Mouse (Mus musculus) midbrain, embryonic 15.5 days (tissue): Measurements from ENCODE around the gene Gm9837. TPM values are rescaled to one million over a fixed set of nuclear protein-coding genes. Genes with fewer than 3 reads are reported as not detected.

ENCODE experiments used
- ATAC-seq: fragments of 200-750 bp; cut with Nextera tagmentation; replicated peaks from 2 replicates; pipeline ENCODE4 v1.8.0; 2017; ENCODE audit warnings: moderate TSS enrichment
- H3K27ac ChIP-seq: fragments of 300-500 bp; sonication (generic); 2 replicates; pipeline ENCODE4 v1.5.1; 2015; ENCODE audit warnings: mild to moderate bottlenecking, inconsistent platforms
- H3K27me3 ChIP-seq: fragments of 300-500 bp; sonication (generic); replicated peaks from 2 replicates; pipeline ENCODE4 v1.6.1; 2015; ENCODE audit warnings: inconsistent platforms
- H3K36me3 ChIP-seq: fragments of 300-500 bp; sonication (generic); replicated peaks from 2 replicates; pipeline ENCODE4 v1.6.1; 2015; ENCODE audit warnings: inconsistent platforms
- H3K4me1 ChIP-seq: fragments of 300-500 bp; sonication (generic); 2 replicates; pipeline ENCODE4 v1.6.1; 2015; ENCODE audit warnings: inconsistent platforms
- H3K4me2 ChIP-seq: fragments of 300-500 bp; sonication (generic); 2 replicates; pipeline ENCODE4 v1.6.1; 2015; ENCODE audit warnings: inconsistent platforms, mild to moderate bottlenecking, moderate library complexity
- H3K4me3 ChIP-seq: fragments of 300-500 bp; sonication (generic); 2 replicates; pipeline ENCODE4 v1.5.1; 2015; ENCODE audit warnings: mild to moderate bottlenecking, inconsistent platforms
- H3K9ac ChIP-seq: fragments of 300-500 bp; sonication (generic); 2 replicates; pipeline ENCODE4 v1.6.1; 2015; ENCODE audit warnings: mild to moderate bottlenecking, inconsistent platforms
- H3K9me3 ChIP-seq: fragments of 300-500 bp; sonication (generic); 2 replicates; pipeline ENCODE4 v1.6.1; 2016; ENCODE audit warnings: inconsistent platforms
- WGBS: fragments of 180-500 bp; shearing (Covaris S2); methylation state at CpG from one replicate; pipeline ENCODE4 v1.1.7; 2015; ENCODE audit warnings: mixed read lengths; 5-methylcytosine and 5-hydroxymethylcytosine counted together
- polyA plus RNA-seq: library from polyadenylated mRNA; unstranded; fragments of >200 nt; fragmentation: Nextera tagmentation; extraction: Ambion mirVana; gene quantifications from 2 replicates; pipeline ENCODE4 v1.2.1, GENCODE M21; 2015

The Gm9837 gene
- polyA plus RNA-seq, 1 experiment from 2014 or later, result not detected

DNA sequence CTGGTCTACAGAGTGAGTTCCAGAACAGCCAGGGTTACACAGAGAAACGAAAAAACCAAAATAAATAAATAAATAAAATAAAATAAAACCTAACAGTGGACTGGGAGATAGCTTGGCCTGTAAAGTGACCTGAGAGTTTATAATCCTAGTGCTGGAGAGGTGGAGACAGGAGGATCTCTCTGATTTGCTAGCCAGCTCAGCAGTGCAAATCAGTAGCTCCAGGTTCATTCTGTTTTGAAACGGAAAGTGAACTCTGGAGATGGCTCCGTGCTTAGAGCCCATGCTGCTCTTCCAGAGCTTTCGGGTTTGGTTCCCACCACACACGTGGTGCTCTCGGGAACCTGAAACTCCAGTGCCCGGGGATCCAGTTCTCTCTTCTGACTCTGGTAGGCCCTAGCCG lies 22.3 kb downstream of the Gm9837 start:
- Histone ChIP-seq H3K36me3 (no peaks in the 10 kb centered on the region), H3K4me2 (no peak overlapping the region), H3K27ac (no peak overlapping the region), H3K4me3 (no peak overlapping the region), H3K9me3 (no peaks in the 10 kb centered on the region), H3K4me1 (no peaks in the 10 kb centered on the region), H3K27me3 (no peaks in the 10 kb centered on the region), H3K9ac (no peak overlapping the region)
- 85% methylated on average over 8 of the region's 8 CpGs for WGBS
- no peak for ATAC-seq

DNA sequence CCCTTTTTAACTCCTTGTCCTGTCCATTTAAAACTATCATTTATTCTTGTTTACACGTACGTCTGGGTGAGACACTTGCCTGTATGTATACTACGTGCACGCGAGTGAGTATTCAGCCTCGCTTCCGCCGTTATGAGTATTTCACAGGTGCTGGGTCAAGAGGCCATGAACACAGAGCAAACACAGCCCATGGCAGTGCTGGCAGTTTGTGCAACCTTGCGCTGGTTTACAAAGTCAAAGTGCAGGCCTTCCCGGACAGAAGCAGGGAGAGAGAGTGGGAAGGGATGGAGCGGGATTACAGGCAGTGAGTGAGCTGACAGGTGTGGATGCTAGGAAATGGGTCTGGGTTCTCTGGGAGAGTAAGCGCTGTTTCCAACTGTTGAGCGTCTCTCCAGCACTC lies 24.1 kb downstream of the Gm9837 start:
- Histone ChIP-seq H3K36me3 (no peaks in the 10 kb centered on the region), H3K4me2 (no peak overlapping the region), H3K9me3 (no peaks in the 10 kb centered on the region), H3K9ac (no peak overlapping the region), H3K27ac (no peak overlapping the region), H3K4me1 (no peaks in the 10 kb centered on the region), H3K4me3 (no peak overlapping the region), H3K27me3 (no peaks in the 10 kb centered on the region)
- 89% methylated on average over 13 of the region's 13 CpGs for WGBS
- ATAC-seq, result no peak

DNA sequence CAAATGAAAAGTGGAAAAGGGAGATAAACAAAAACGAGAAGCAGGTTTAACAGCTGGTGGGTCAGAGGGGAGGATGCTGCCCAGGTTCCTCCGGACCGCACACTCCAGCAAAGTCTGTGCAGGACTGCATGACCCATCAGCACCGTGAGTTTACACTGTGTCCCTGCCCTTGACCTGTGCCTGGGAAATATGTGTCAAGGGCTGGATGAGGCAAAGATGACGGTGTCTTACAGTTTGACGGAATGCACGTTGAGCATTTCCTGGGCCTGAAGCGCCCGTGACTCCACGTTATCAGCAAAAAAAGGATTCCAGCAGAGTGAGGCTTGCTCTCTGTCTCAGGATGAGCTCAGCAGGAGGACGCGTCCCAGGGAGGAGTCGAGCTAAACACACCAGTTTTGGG lies 24.7 kb downstream of the Gm9837 start:
- Histone ChIP-seq H3K4me3 (no peak overlapping the region), H3K9me3 (no peaks in the 10 kb centered on the region), H3K27ac (no peak overlapping the region), H3K36me3 (no peaks in the 10 kb centered on the region), H3K9ac (no peak overlapping the region), H3K4me1 (no peaks in the 10 kb centered on the region), H3K27me3 (no peaks in the 10 kb centered on the region), H3K4me2 (no peak overlapping the region)
- ATAC-seq, result no peak
- WGBS, result 56% methylated on average over 13 of the region's 13 CpGs

DNA sequence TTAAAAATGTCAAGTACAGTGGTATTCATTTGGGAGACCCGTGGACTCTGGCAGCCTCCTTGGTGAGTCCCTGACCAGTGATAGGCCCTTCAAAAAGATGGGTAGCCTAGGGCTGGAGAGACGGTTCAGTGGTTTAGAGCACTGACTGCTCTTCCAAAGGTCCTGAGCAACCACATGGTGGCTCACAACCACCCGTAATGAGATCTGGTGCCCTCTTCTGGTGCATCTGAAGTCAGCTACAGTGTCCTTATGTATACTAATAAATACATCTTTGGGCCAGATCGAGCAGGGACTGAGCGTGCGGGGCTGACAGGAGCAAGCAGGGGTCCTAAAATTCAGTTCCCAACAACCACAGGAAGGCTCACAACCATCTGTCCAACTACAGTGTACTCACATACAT lies 26.4 kb downstream of the Gm9837 start:
- no peak overlapping the region for H3K27ac ChIP-seq
- H3K4me2 ChIP-seq, result no peak overlapping the region
- H3K9me3 ChIP-seq, result no peaks in the 10 kb centered on the region
- H3K36me3 ChIP-seq, result no peaks in the 10 kb centered on the region
- H3K4me1 ChIP-seq, result no peaks in the 10 kb centered on the region
- WGBS, result 34% methylated on average over 6 of the region's 6 CpGs
- no peak for ATAC-seq
- no peak overlapping the region for H3K9ac ChIP-seq
- no peak overlapping the region for H3K4me3 ChIP-seq
- H3K27me3 ChIP-seq, result no peaks in the 10 kb centered on the region

DNA sequence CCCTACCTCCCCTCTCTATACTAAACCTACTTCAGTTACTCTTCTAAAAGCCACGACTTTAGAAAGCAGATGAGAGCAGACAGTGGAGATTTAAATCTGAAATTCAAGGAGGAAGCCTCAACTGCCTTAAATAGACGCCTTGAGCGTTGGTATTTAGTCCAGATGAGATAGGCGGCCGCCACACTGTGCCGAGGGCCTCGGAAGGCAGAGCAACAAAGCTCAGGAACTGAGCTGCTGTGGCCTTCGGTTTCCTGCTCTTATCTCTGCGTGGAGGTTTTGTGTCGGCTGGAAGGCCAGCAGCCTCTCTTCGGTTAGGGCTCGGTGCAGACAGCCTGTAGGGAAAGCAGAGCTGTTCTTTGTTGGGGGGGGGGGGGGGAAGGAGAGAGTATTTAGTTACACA lies 28.4 kb downstream of the Gm9837 start:
- Histone ChIP-seq H3K4me3 (no peak overlapping the region), H3K36me3 (no peaks in the 10 kb centered on the region), H3K4me1 (no peaks in the 10 kb centered on the region), H3K4me2 (no peak overlapping the region), H3K27ac (no peak overlapping the region), H3K9ac (no peak overlapping the region), H3K9me3 (no peaks in the 10 kb centered on the region), H3K27me3 (no peaks in the 10 kb centered on the region)
- 48% methylated on average over 12 of the region's 12 CpGs for WGBS
- no peak for ATAC-seq

DNA sequence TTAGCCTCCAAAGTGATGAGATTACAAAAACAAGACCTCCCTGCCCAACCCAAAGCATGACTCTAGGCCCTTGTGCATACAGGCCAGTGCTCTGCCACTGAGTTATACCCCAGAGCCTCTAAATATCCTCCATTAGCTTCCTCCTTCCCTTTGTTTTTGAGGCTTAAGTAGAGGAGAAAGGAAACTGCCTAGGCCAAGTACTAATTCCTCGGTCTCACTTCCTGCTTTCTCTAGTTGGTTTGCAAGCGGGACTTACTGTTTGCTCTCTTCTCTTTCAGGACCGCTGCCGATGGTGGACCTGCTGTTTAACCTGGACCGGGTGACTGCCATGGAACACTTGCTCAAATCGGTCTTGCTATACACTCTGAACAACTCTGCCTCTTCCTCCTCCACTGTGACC lies 33.9 kb downstream of the Gm9837 start:
- no peak overlapping the region for H3K27ac ChIP-seq
- WGBS, result 92% methylated on average over 6 of the region's 6 CpGs

DNA sequence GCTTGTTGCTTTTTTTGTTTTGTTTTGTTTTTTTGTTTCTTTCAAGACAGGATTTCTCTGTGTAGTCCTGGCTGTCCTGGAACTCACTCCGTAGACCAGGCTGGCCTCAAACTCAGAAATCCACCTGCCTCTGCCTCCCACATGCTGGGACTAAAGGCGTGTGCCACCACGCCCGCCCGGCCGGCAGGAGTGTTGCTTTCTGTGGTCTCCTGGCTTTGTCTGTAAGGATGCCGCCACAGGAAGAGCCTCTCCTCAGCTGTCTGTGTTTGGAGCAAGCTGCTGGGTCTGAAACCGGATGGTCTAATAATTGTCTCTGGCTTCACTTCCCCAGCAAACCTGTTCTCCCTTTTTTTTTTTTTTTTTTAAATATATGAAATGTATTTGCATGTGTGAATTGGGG lies 34.8 kb downstream of the Gm9837 start:
- Histone ChIP-seq H3K36me3 (no peaks in the 10 kb centered on the region), H3K4me1 (peaks cover 5% of the 10 kb centered on the region), H3K4me3 (no peak overlapping the region), H3K9ac (no peak overlapping the region), H3K4me2 (no peak overlapping the region), H3K27me3 (no peaks in the 10 kb centered on the region), H3K9me3 (no peaks in the 10 kb centered on the region), H3K27ac (no peak overlapping the region)
- ATAC-seq, result no peak
- WGBS, result 79% methylated on average over 8 of the region's 8 CpGs

More for the DNA sequence above, 33.9 kb downstream of the Gm9837 start:
- no peak overlapping the region for H3K4me2 ChIP-seq
- H3K9ac ChIP-seq, result no peak overlapping the region
- ATAC-seq, result no peak
- no peaks in the 10 kb centered on the region for H3K9me3 ChIP-seq
- no peaks in the 10 kb centered on the region for H3K27me3 ChIP-seq
- H3K4me1 ChIP-seq, result peaks cover 5% of the 10 kb centered on the region
- H3K36me3 ChIP-seq, result no peaks in the 10 kb centered on the region
- H3K4me3 ChIP-seq, result no peak overlapping the region

DNA sequence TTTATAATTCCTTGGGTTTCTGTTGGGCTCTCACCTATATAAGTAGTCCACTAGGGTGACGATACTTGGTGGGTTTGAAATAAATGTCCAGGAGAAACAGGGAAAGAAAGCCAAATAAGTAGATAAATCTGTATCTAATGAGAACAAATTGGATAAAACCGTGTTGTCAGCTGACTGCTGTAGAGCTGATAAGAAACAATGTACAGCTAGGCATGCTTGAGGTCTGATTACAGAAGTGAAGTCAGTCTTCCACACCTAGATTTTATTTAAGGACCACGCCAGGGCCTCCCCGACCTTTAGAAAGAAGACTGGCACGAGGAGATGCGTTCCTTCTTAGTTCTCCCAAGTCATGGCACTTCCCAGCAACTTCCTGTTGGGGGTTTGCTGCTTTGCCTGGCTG lies 37.2 kb downstream of the Gm9837 start:
- Histone ChIP-seq H3K27me3 (no peaks in the 10 kb centered on the region), H3K27ac (no peak overlapping the region), H3K36me3 (peaks cover 8% of the 10 kb centered on the region; the same call in 1 of the 2 replicates), H3K4me2 (no peak overlapping the region), H3K9me3 (no peaks in the 10 kb centered on the region), H3K4me1 (peaks cover 15% of the 10 kb centered on the region), H3K4me3 (no peak overlapping the region), H3K9ac (no peak overlapping the region)
- WGBS, result 67% methylated on average over 6 of the region's 6 CpGs
- ATAC-seq, result no peak

DNA sequence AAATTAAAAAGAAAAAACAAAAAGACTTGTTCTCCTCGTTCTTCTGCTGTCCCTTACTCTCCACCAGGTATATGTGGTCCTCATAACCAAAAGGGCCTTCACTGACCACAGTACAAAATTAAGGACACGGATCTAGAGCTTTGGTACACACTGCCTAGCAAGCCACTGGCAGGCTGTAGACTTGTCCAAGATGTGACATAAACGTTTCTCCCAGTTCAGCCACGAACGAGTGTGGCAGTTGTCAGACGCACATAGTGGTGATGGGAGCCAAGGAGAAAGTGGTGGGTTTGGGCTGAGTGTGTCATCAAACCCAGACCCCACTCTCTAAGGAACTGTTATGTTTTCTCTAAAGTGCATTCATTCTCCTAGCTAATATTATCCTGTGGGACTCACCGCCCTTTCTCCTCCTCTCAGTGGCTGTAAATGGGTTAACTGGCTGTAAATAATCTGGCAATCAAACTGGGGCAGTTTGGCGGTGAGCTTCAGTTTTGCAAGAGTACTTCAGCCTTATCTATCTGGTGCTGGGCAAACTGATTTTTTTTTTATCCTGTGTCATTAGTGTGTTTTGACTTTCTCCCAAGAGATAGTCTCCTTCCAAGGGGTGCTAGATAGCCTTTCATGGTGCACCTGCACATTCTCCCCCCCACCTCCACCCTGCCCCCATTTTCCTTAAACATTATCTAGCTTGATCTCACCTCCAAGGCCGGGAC lies 38.8 kb downstream of the Gm9837 start:
- peak overlapping the region; percentile 65 for H3K4me3 ChIP-seq
- WGBS, result 19% methylated on average over 9 of the region's 9 CpGs
- peak overlapping the region; percentile 82 for H3K27ac ChIP-seq
- peak overlapping the region; percentile 77 for H3K4me2 ChIP-seq
- H3K36me3 ChIP-seq, result peaks cover 9% of the 10 kb centered on the region; the same call in 1 of the 2 replicates
- H3K9ac ChIP-seq, result peak overlapping the region; percentile 21; the same call in 1 of the 2 replicates
- no peaks in the 10 kb centered on the region for H3K27me3 ChIP-seq
- H3K9me3 ChIP-seq, result no peaks in the 10 kb centered on the region
- ATAC-seq, result no peak; the same call in 1 of the 2 replicates
- peaks cover 15% of the 10 kb centered on the region for H3K4me1 ChIP-seq

DNA sequence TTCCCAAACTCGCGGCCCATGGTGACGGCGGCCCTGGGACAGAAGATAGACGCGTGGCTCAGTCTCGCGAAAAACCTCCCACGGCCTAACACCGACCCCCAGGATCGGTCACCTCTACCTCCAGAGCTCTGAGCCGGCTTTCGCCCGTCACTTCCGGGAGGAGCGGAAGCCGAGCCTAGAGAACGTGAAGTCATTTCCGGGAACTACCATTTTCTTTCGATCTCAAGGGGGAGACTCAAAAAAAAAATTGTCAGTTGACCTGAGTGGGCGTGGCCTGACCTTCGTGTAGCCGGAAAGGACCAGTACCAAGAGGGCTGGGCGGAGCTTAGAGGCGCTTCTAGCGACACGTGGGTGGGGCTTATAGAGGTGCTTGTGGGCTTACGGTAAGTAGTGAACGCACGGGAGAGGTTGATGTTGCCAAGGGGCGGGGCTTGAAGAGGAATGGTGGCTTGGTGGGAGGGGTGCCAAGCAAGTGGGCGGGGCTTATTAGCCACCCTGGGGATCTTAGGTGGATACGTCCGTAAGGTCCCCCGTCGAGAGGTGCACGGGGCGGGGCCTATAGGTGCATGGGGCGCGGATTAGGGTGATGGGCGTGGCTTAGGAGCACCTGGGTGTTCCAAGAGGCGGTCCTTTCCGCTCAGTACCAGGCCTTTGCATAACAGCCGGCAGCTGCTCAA lies 39.5 kb downstream of the Gm9837 start, which contains the start of the genes Uqcrq and Gdf9:
TSS of gene Uqcrq (minus strand) at position 162 of the 677 bp plus-strand sequence.
TSS of gene Gdf9 (plus strand) at position 354 of the 677 bp plus-strand sequence.
- whole genome bisulfite sequencing, result under 1% methylated on average over 44 of the region's 44 CpGs
- H3K36me3 ChIP-seq, result peaks cover 9% of the 10 kb centered on the region; the same call in 1 of the 2 replicates
- peak within 1 kb of the TSS; percentile 82 for H3K27ac ChIP-seq
- peak within 1 kb of the TSS; percentile 77 for H3K4me2 ChIP-seq
- peak within 1 kb of the TSS; percentile 74 for H3K9ac ChIP-seq
- H3K4me3 ChIP-seq, result peak within 1 kb of the TSS; percentile 65
- H3K27me3 ChIP-seq, result no peaks in the 10 kb centered on the region
- H3K9me3 ChIP-seq, result no peaks in the 10 kb centered on the region
- peaks cover 15% of the 10 kb centered on the region for H3K4me1 ChIP-seq
- peak; percentile 96 for ATAC-seq

DNA sequence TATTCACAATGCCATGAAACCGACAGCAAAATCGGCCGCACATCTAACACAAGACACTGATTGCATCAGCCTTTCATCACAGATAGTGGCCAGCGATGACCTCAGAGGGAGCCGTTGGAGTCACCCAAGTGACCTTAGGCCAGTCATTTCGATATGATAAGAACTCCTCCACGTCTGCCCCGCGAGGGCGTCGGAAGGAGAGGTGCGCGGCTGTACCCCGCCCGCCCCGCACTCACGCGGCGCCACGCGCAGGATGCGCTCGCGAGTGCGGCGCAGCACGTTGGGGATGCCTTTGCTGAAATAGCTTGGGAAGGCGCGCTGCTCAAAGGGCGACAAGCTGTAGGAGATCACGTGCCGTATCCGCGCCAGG lies 40.0 kb downstream of the Gm9837 start:
- H3K4me1 ChIP-seq, result peaks cover 15% of the 10 kb centered on the region
- under 1% methylated on average over 34 of the region's 34 CpGs for WGBS
- peak overlapping the region; percentile 65 for H3K4me3 ChIP-seq
- no peaks in the 10 kb centered on the region for H3K9me3 ChIP-seq
- peak; percentile 63 for ATAC-seq
- H3K9ac ChIP-seq, result peak overlapping the region; percentile 74
- H3K27ac ChIP-seq, result peak overlapping the region; percentile 82
- peaks cover 9% of the 10 kb centered on the region; the same call in 1 of the 2 replicates for H3K36me3 ChIP-seq
- H3K27me3 ChIP-seq, result no peaks in the 10 kb centered on the region
- peak overlapping the region; percentile 77 for H3K4me2 ChIP-seq

DNA sequence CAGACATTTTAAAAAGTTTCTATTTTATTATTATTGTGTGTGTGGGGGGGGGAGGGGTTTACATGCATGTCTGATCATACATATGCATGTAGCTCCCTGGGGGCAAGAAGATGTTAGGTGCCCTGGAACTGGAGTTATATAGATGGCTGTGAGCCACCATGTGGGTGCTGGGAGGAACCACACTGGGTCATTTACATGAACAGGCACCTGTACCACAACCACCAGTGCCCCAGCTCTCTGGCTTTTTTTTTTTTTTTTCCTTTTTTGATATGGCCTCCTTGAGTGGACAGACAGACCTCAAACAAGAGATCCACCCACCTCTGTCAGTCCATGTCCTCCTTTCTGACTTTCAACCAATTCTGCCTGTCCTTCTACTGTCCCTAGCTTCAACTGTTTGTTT lies 41.1 kb downstream of the Gm9837 start:
- Histone ChIP-seq H3K9me3 (no peaks in the 10 kb centered on the region), H3K27me3 (no peaks in the 10 kb centered on the region), H3K9ac (no peak overlapping the region), H3K4me2 (peak overlapping the region; percentile 77), H3K4me3 (0 out of 2 replicates have a peak overlapping the region, but pooled peaks have one; percentile 65), H3K4me1 (peaks cover 15% of the 10 kb centered on the region), H3K36me3 (peaks cover 9% of the 10 kb centered on the region; the same call in 1 of the 2 replicates), H3K27ac (no peak overlapping the region)
- no peak for ATAC-seq
